Mouse (Mus musculus) testis, adult 2 months (tissue): ENCODE measurements around the gene Guf1. TPM values are rescaled to one million over a fixed set of nuclear protein-coding genes. Genes with fewer than 3 reads are reported as not detected.

Experiments used
- H3K27ac ChIP-seq: fragments of 200-500 bp; 2 replicates; pipeline ENCODE4 v1.5.1; 2012; ENCODE audit warnings: low read depth, low read length; ENCODE audit not compliant: control insufficient read depth, insufficient read depth
- H3K27me3 ChIP-seq: fragments of 200-500 bp; 2 replicates; pipeline ENCODE4 v1.6.1; 2012; ENCODE audit warnings: mild to moderate bottlenecking, low read length, moderate library complexity; ENCODE audit not compliant: control insufficient read depth, insufficient read depth
- H3K36me3 ChIP-seq: fragments of 200-500 bp; 2 replicates; pipeline ENCODE4 v1.6.1; 2012; ENCODE audit warnings: mild to moderate bottlenecking, low read length; ENCODE audit not compliant: control insufficient read depth, insufficient read depth
- H3K4me1 ChIP-seq: fragments of 200-500 bp; 2 replicates; pipeline ENCODE4 v1.6.1; 2012; ENCODE audit warnings: low read length; ENCODE audit not compliant: control insufficient read depth, insufficient read depth
- H3K4me3 ChIP-seq: fragments of 200-500 bp; 2 replicates; pipeline ENCODE4 v1.5.1; 2012; ENCODE audit warnings: low read depth, mild to moderate bottlenecking, low read length, moderate library complexity, mixed read lengths; ENCODE audit not compliant: control insufficient read depth
- CTCF ChIP-seq: fragments of 200-500 bp; IDR thresholded peaks from 2 replicates; pipeline ENCODE4 v1.5.1; 2012; ENCODE audit warnings: low read depth, mild to moderate bottlenecking, inconsistent platforms, low read length, moderate library complexity; ENCODE audit not compliant: control insufficient read depth, insufficient read depth, insufficient replicate concordance
- POLR2A ChIP-seq: fragments of 200-500 bp; IDR thresholded peaks from 2 replicates; pipeline ENCODE4 v1.6.1; 2012; ENCODE audit warnings: low read depth, mild to moderate bottlenecking, inconsistent platforms, low read length, moderate library complexity; ENCODE audit not compliant: control insufficient read depth
- polyA plus RNA-seq: library from polyadenylated mRNA; depleted of rRNA; stranded (reverse); fragments of >200 nt; gene quantifications from 2 replicates; pipeline ENCODE4 v1.2.3, GENCODE M21; 2012; rRNA removed

Gene Guf1
- 1.8 and 2.6 TPM in 2 replicates for polyA plus RNA-seq

GRCm38 (mm10) chr5:69556628-69557403 lies at the start of gene Guf1:
TSS of gene Guf1 (plus strand) at chr5:69556923.
- Histone ChIP-seq H3K27ac (peak within 1 kb of the TSS; percentile 58), H3K4me3 (peak within 1 kb of the TSS; percentile 98), H3K27me3 (no peaks in the 10 kb centered on the region), H3K36me3 (no peaks in the 10 kb centered on the region), H3K4me1 (peaks cover 8% of the 10 kb centered on the region)
- TF ChIP-seq CTCF (no peak), POLR2A (peak; percentile 83)

DNA sequence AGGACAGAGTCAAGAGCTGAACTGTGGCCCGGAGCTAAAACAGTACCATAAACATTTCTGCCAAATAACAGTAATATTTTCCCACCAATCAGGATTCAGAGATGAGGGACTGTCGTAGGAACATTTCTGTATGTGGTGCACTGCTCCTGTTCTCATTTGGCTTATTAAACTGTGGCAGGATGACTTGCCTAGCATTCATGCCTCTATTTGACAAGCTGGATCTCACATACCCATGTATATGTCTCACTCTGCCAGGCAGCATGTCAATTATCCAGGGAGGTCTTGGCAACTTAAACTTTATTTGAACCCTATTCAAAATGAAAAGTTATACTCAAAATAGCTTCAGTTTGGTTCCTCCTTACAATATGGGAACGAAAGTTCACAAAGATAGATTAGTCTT lies 49.7 kb upstream of the Guf1 start:
- TF ChIP-seq POLR2A: no peak
- TF ChIP-seq CTCF: no peak

GRCm38 (mm10) chr5:69511631-69512030 lies 45.1 kb upstream of the Guf1 start:
- Histone ChIP-seq H3K4me1 (no peaks in the 10 kb centered on the region), H3K4me3 (no peak overlapping the region), H3K36me3 (no peaks in the 10 kb centered on the region), H3K27ac (no peak overlapping the region), H3K27me3 (no peaks in the 10 kb centered on the region)
- TF ChIP-seq CTCF (no peak), POLR2A (no peak)

More for the DNA sequence above, 49.7 kb upstream of the Guf1 start:
- Histone ChIP-seq H3K4me3 (no peak overlapping the region), H3K36me3 (no peaks in the 10 kb centered on the region), H3K27me3 (no peaks in the 10 kb centered on the region), H3K4me1 (no peaks in the 10 kb centered on the region), H3K27ac (no peak overlapping the region)

DNA sequence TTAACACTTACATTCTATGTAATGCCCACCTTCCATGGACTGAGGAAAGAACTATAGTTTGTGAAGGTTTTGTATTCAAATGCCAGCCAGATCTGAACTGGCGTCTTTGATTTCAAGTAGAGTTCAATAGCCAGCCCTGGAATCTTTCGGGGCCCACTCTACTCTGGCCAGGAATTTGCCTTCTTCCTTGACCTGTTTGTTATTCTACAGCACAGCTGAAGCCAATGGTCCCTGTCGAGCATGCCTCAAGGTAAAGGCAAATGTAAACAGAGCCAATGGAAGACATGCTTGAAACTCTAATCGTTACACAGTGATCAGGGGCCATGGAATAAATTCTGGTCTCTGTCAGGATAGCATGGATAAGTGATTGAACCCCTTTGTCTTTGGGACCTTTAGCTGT lies 44.5 kb upstream of the Guf1 start:
- Histone ChIP-seq H3K36me3 (no peaks in the 10 kb centered on the region), H3K4me1 (no peaks in the 10 kb centered on the region), H3K27me3 (no peaks in the 10 kb centered on the region), H3K27ac (no peak overlapping the region), H3K4me3 (no peak overlapping the region)
- TF ChIP-seq POLR2A: no peak
- TF ChIP-seq CTCF: no peak

DNA sequence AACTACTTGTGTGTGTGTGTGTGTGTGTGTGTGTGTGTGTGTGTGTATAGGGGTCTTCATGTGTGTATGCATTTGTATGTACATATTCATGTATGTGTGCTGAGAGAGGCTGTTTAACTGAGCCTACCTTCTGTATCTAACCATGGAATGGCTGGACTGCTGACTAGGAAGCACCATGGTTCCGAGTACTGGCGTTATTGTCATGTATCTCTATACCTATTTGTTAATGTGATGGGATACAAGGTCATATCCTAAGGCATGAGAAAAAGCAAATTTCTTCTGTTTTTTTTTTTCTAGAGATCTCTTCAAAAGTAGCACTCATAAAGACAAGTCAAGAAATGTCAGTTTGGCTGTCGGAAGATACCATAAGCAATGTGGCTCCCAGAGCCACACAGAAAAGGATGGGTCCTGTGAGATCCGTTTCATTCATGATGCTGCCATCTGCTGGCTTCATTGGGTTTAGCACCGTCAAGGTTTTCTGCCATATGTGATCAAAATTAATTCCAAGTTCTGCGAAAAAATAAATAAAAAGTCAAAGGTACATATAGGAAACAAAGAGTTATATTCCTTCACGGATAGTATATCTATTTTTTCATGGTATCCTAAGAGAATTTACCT lies 36.0 kb upstream of the Guf1 start:
- H3K36me3 ChIP-seq: no peaks in the 10 kb centered on the region
- no peaks in the 10 kb centered on the region for H3K4me1 ChIP-seq
- no peaks in the 10 kb centered on the region for H3K27me3 ChIP-seq
- no peak overlapping the region for H3K27ac ChIP-seq
- no peak overlapping the region for H3K4me3 ChIP-seq
- TF ChIP-seq POLR2A (no peak), CTCF (no peak)

- Histone ChIP-seq H3K27me3 (no peaks in the 10 kb centered on the region), H3K36me3 (no peaks in the 10 kb centered on the region), H3K4me3 (no peak overlapping the region)
Observed at GRCm38 (mm10) chr5:69522064-69522463, 34.7 kb upstream of the Guf1 start.

DNA sequence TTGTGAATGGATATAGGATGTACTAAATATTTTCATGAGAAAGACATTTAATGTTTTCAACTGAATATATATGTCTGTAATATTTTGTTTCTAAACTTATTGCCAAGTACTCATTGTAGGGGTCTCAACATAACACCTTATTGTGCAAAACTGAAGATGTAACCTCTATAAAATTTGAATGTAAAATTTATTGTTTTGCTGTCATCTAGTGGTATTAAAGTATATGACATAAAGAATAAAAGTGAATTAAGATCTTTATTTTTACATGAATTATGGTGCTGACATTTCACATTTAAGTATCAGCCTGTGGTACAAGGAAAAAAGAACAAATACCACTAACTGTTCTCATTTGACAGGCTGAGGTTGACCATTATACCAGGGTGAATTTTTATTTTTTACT lies 32.8 kb upstream of the Guf1 start:
- Histone ChIP-seq H3K4me3 (no peak overlapping the region), H3K27me3 (no peaks in the 10 kb centered on the region)

More at GRCm38 (mm10) chr5:69522064-69522463, 34.7 kb upstream of the Guf1 start:
- Histone ChIP-seq H3K4me1 (no peaks in the 10 kb centered on the region), H3K27ac (no peak overlapping the region)
- no peak for TF ChIP-seq CTCF
- TF ChIP-seq POLR2A: no peak

More for the DNA sequence above, 32.8 kb upstream of the Guf1 start:
- Histone ChIP-seq H3K27ac (no peak overlapping the region), H3K36me3 (no peaks in the 10 kb centered on the region), H3K4me1 (no peaks in the 10 kb centered on the region)
- TF ChIP-seq POLR2A (no peak), CTCF (no peak)
